Mouse (Mus musculus): Measurements from ENCODE around the gene Tnfsf4. TPM values are rescaled to one million over a fixed set of nuclear protein-coding genes. Genes with fewer than 3 reads are reported as not detected.

Gene Tnfsf4
- polyA plus RNA-seq, 1 experiment = not detected

GRCm38 (mm10) chr1:161406480-161406879, 11.3 kb downstream of the Tnfsf4 start:
- no peaks in the 10 kb centered on the region for H3K4me1 ChIP-seq (ENCODE audit: control insufficient read depth, insufficient read depth, insufficient read length, low read length)
- no peaks in the 10 kb centered on the region for H3K36me3 ChIP-seq (ENCODE audit: control insufficient read depth, insufficient read depth, low read length)
- no peak overlapping the region for H3K27ac ChIP-seq (ENCODE audit: insufficient read depth, low read depth, low read length)
- H3K4me3 ChIP-seq (ENCODE audit: low read depth, low read length) = no peak overlapping the region
- TF ChIP-seq POLR2A (IDR thresholded peaks at IDR 0.05; ENCODE audit: low read depth, low read length) = no peak
- no peak for TF ChIP-seq CTCF (IDR thresholded peaks at IDR 0.05; ENCODE audit: extremely low read depth, insufficient read length, insufficient replicate concordance, low read depth, low read length)
- WGBS = 50% methylated on average over 1 of the region's 1 CpGs
- no peaks in the 10 kb centered on the region for H3K27me3 ChIP-seq (ENCODE audit: control insufficient read depth, insufficient read depth, low read length)

GRCm38 (mm10) chr1:161419926-161420325, 24.7 kb downstream of the Tnfsf4 start:
- Histone ChIP-seq H3K36me3 (ENCODE audit: control insufficient read depth, insufficient read depth, low read length) (no peaks in the 10 kb centered on the region), H3K27ac (ENCODE audit: insufficient read depth, low read depth, low read length) (no peak overlapping the region), H3K4me3 (ENCODE audit: low read depth, low read length) (no peak overlapping the region), H3K27me3 (ENCODE audit: control insufficient read depth, insufficient read depth, low read length) (no peaks in the 10 kb centered on the region), H3K4me1 (ENCODE audit: control insufficient read depth, insufficient read depth, insufficient read length, low read length) (no peaks in the 10 kb centered on the region)
- no peak for TF ChIP-seq POLR2A (IDR thresholded peaks at IDR 0.05; ENCODE audit: low read depth, low read length)
- TF ChIP-seq CTCF (IDR thresholded peaks at IDR 0.05; ENCODE audit: extremely low read depth, insufficient read length, insufficient replicate concordance, low read depth, low read length) = no peak

DNA sequence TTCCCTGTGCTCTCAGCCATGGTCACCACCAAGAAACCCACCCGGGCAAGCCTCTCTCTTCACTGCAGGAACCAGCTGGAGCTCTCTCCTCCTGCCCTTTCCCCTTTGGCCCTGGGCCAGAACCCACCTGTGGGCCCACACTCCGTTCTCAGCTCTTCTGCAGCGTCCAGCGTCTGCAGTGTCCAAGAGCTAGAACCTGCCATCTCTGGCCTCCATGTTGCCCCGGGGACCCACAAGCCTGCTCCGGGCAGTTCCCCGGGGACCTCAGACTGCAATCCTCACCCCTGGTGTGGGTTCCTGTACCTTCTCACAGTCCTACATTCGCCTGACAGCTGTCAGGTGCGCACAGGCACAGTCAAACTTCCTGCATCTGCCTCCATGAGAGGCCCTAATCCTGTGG, 25.4 kb downstream of the Tnfsf4 start:
- no peaks in the 10 kb centered on the region for H3K27me3 ChIP-seq (ENCODE audit: control insufficient read depth, insufficient read depth, low read length)
- TF ChIP-seq CTCF (IDR thresholded peaks at IDR 0.05; ENCODE audit: extremely low read depth, insufficient read length, insufficient replicate concordance, low read depth, low read length) (no peak), POLR2A (IDR thresholded peaks at IDR 0.05; ENCODE audit: low read depth, low read length) (no peak)
- H3K27ac ChIP-seq (ENCODE audit: insufficient read depth, low read depth, low read length) = no peak overlapping the region
- H3K4me1 ChIP-seq (ENCODE audit: control insufficient read depth, insufficient read depth, insufficient read length, low read length) = no peaks in the 10 kb centered on the region
- H3K4me3 ChIP-seq (ENCODE audit: low read depth, low read length) = no peak overlapping the region
- H3K36me3 ChIP-seq (ENCODE audit: control insufficient read depth, insufficient read depth, low read length) = no peaks in the 10 kb centered on the region
- 76% methylated on average over 9 of the region's 9 CpGs for WGBS

DNA sequence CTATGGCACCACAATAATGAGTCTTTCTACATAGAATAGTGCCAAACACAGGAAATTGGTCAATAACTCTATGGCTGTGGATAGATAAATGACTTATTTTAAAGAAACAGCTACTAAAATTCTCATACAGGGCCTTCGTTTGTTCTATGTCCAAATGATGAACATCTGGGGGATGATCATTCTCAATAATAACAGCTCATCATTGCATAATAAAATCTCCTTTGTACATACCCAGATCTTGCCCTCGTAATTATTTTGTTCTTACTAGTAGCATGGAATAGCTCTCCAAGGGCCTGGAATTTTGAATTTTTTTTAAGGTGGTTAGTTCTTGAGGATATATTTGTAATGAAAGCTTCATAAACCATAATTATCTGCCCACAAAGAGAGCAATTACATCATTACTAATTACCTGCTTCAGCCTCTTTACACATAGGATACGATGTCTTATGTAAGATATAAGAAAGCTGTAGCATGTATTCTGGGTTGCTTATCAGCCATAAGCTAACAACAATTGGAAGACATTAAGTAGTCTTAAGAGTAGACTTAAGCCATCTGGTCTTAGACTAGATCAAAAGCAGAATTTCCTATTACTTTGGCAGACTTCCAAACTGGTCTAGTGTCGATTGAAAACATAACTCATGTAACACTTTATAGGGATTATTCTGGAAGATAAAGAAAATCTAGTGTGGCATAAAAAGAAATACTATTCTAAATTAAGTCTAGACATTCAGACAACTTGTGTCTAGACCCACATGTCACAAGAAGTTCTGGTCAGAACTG, 31.3 kb downstream of the Tnfsf4 start:
- Histone ChIP-seq H3K4me3 (ENCODE audit: low read depth, low read length) (no peak overlapping the region), H3K27ac (ENCODE audit: insufficient read depth, low read depth, low read length) (no peak overlapping the region), H3K27me3 (ENCODE audit: control insufficient read depth, insufficient read depth, low read length) (no peaks in the 10 kb centered on the region), H3K36me3 (ENCODE audit: control insufficient read depth, insufficient read depth, low read length) (no peaks in the 10 kb centered on the region), H3K4me1 (ENCODE audit: control insufficient read depth, insufficient read depth, insufficient read length, low read length) (no peaks in the 10 kb centered on the region)
- WGBS = 65% methylated on average over 4 of the region's 4 CpGs
- no peak for TF ChIP-seq POLR2A (IDR thresholded peaks at IDR 0.05; ENCODE audit: low read depth, low read length)

GRCm38 (mm10) chr1:161427057-161427311, 31.8 kb downstream of the Tnfsf4 start:
- Histone ChIP-seq H3K27ac (ENCODE audit: insufficient read depth, low read depth, low read length) (no peak overlapping the region), H3K4me3 (ENCODE audit: low read depth, low read length) (no peak overlapping the region), H3K36me3 (ENCODE audit: control insufficient read depth, insufficient read depth, low read length) (no peaks in the 10 kb centered on the region), H3K4me1 (ENCODE audit: control insufficient read depth, insufficient read depth, insufficient read length, low read length) (no peaks in the 10 kb centered on the region), H3K27me3 (ENCODE audit: control insufficient read depth, insufficient read depth, low read length) (no peaks in the 10 kb centered on the region)
- no peak for TF ChIP-seq CTCF (IDR thresholded peaks at IDR 0.05; ENCODE audit: extremely low read depth, insufficient read length, insufficient replicate concordance, low read depth, low read length)
- no peak for TF ChIP-seq POLR2A (IDR thresholded peaks at IDR 0.05; ENCODE audit: low read depth, low read length)
- 80% methylated on average over 1 of the region's 1 CpGs for WGBS

DNA sequence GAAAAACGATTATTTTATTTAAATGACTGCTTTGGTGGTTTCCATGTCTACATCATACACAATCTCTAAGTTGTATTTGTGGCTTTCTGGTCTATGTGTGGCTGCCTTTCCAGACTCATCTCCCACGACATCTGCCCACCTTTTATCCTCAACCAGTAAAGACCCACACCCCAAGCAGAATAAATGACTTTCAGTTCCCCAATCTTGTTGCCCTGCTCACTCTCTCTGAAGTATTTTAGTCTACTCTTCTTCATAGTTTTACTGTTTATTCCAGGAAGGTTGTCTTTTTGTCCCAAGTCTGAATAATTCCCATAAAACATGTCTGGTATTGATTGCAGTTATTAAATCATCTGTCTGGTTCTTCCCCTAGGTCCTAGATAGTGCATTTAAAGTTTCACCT, 40.6 kb downstream of the Tnfsf4 start:
- Histone ChIP-seq H3K27me3 (ENCODE audit: control insufficient read depth, insufficient read depth, low read length) (no peaks in the 10 kb centered on the region), H3K36me3 (ENCODE audit: control insufficient read depth, insufficient read depth, low read length) (no peaks in the 10 kb centered on the region), H3K27ac (ENCODE audit: insufficient read depth, low read depth, low read length) (no peak overlapping the region), H3K4me1 (ENCODE audit: control insufficient read depth, insufficient read depth, insufficient read length, low read length) (no peaks in the 10 kb centered on the region), H3K4me3 (ENCODE audit: low read depth, low read length) (no peak overlapping the region)
- 59% methylated on average over 2 of the region's 2 CpGs for WGBS
- TF ChIP-seq CTCF (IDR thresholded peaks at IDR 0.05; ENCODE audit: extremely low read depth, insufficient read length, insufficient replicate concordance, low read depth, low read length) (no peak), POLR2A (IDR thresholded peaks at IDR 0.05; ENCODE audit: low read depth, low read length) (no peak)

DNA sequence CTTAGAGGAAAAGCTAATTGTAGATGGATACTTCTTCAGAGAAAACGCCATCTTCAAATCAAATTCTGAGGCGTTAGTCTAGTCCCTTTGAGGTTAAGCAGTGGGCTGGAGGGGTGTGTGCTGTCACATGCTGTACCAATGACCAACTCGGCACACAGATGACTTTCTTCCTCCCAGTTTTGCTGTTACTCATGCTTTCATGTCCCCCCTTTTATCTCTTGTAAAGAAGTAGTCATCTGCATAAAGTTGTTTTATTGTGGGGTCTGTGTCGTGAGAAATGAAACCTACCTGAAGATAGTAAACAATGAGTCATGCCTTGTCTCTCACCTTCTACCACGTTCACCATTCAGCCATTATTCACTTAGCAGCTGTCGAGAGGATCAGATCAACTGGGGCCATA, 41.3 kb downstream of the Tnfsf4 start:
- no peak for TF ChIP-seq POLR2A (IDR thresholded peaks at IDR 0.05; ENCODE audit: low read depth, low read length)
- TF ChIP-seq CTCF (IDR thresholded peaks at IDR 0.05; ENCODE audit: extremely low read depth, insufficient read length, insufficient replicate concordance, low read depth, low read length) = no peak
- no peaks in the 10 kb centered on the region for H3K4me1 ChIP-seq (ENCODE audit: control insufficient read depth, insufficient read depth, insufficient read length, low read length)
- H3K36me3 ChIP-seq (ENCODE audit: control insufficient read depth, insufficient read depth, low read length) = no peaks in the 10 kb centered on the region
- H3K4me3 ChIP-seq (ENCODE audit: low read depth, low read length) = no peak overlapping the region
- no peak overlapping the region for H3K27ac ChIP-seq (ENCODE audit: insufficient read depth, low read depth, low read length)
- no peaks in the 10 kb centered on the region for H3K27me3 ChIP-seq (ENCODE audit: control insufficient read depth, insufficient read depth, low read length)
- WGBS = 55% methylated on average over 6 of the region's 6 CpGs
